Mouse (Mus musculus) liver, adult 2 months (tissue): ENCODE data around the gene Mark4.

Experiments used
- CTCF ChIP-seq: fragments of 200-500 bp; IDR thresholded peaks from 2 replicates; pipeline ENCODE4 v1.5.1; 2011; ENCODE audit warnings: low read depth, low read length, control low read depth
- POLR2A ChIP-seq: fragments of 200-500 bp; IDR thresholded peaks from 2 replicates; pipeline ENCODE4 v1.6.1; 2011; ENCODE audit warnings: low read length, control low read depth; ENCODE audit not compliant: insufficient read depth; ENCODE audit errors: extremely low read depth

GRCm38 (mm10) chr7:19460500-19460899 is 1.9 kb upstream of the Mark4 start:
- TF ChIP-seq CTCF (no peak), POLR2A (no peak)
